Mouse (Mus musculus): Measurements from ENCODE around the gene Arhgef18.

DNA sequence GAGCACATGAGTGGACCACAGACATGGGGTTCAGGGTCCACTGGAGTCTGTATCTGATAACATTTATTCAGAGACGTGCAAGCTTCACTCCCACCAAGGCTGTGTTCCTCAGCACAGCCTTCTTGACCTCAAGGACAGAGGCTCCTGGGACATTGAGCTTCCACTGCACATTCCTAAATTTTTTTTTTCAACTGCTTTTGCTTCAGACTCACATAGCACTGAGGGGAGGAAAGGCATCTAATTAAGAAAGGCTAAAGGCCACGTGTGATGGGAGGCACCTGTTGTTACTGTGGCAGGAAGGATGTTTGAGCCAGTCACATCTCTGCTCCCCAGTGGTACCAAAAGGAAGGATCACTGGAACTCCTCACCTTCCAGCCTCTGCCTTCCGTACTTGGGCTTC lies 38.3 kb downstream of the Arhgef18 start:
- TF ChIP-seq CTCF (IDR thresholded peaks at IDR 0.05; ENCODE audit: borderline replicate concordance, extremely low read depth, insufficient read depth, insufficient read length) (no peak), POLR2A (IDR thresholded peaks at IDR 0.05; ENCODE audit: borderline replicate concordance, extremely low read depth, insufficient read depth, insufficient read length, poor library complexity, severe bottlenecking) (no peak)
